In the genomic region with DNA sequence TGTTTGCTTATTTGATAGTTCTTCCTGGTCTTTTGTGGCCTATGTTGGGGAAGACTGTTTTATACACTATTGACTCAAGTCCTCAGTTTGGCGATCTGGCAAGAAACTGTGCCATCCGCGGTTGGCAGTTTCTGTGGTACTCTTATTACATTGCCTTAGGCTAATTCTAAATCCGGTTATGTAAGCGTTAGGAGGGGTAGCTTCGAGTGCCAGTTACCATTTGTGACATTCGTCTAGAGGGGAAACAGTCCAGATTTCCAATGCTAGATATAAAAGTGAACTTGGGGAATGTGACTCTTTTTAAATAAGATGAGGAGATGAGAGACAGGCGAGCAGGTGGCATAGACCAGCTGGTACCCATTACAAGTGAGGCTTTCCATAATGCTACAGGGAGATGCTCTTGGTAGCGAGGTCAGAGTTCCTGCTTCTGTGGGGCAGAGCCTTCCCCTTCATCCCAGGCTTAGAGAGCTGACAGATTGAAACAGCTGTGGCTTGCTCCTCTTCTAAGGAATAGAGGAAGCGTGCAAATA, we compare ENCODE assay signal across 11 mouse cellular contexts.
A peak's percentile ranks its signal among the peaks of the same experiment; 100 is the strongest.
DNase-seq lines count a peak whose midpoint lies in the region; ATAC-seq and TF ChIP-seq lines count a peak whose summit lies in the region.
"Had no signal": no experiment of that assay in that cellular context is flagged by ENCODE, and none has a peak within 500 bp of the region (broad histone marks: within the 10 kb centered on the region; RNA-seq: fewer than 3 reads in every experiment).

No protein-coding gene starts in this region.

- no peak overlapping the region for H3K4me2 ChIP-seq in forebrain, embryonic 13.5 days
- H3K4me2 ChIP-seq in forebrain, embryonic 11.5 days (ENCODE audit: low read depth, low read length, severe bottlenecking) = no peak overlapping the region
- H3K4me2 ChIP-seq in liver, postnatal 0 days (ENCODE audit: low read depth, low read length) = no peak overlapping the region

- peaks cover 20% of the 10 kb centered on the region for H3K4me1 ChIP-seq in forebrain, embryonic 13.5 days
- H3K4me1 ChIP-seq in forebrain, embryonic 11.5 days (replicated peaks; ENCODE audit: control insufficient read depth, insufficient read depth, low read length) = no peaks in the 10 kb centered on the region
- H3K4me1 ChIP-seq in liver, postnatal 0 days (ENCODE audit: insufficient read depth) = peaks cover 7% of the 10 kb centered on the region; the same call in 1 of the 2 replicates

- no peak for TF ChIP-seq EP300 in liver, postnatal 0 days (IDR thresholded peaks at IDR 0.05; ENCODE audit: low read depth)

- 78% methylated on average over 10 of the region's 10 CpGs for WGBS in forebrain, embryonic 13.5 days
- 76% methylated on average over 10 of the region's 10 CpGs for WGBS in forebrain, embryonic 11.5 days
- 77% methylated on average over 10 of the region's 10 CpGs for WGBS in liver, postnatal 0 days (ENCODE audit: insufficient replicate concordance)

- TF ChIP-seq CTCF in liver, postnatal 0 days (IDR thresholded peaks at IDR 0.05; ENCODE audit: low read depth) = no peak

- H3K27me3 ChIP-seq in forebrain, embryonic 13.5 days = no peaks in the 10 kb centered on the region
- no peaks in the 10 kb centered on the region for H3K27me3 ChIP-seq in forebrain, embryonic 11.5 days (ENCODE audit: control insufficient read depth, insufficient read depth, low read length)
- H3K27me3 ChIP-seq in liver, postnatal 0 days (ENCODE audit: insufficient read depth, low read length) = no peaks in the 10 kb centered on the region
- H3K27me3 ChIP-seq: Patski had no signal

- no peak overlapping the region for H3K9ac ChIP-seq in forebrain, embryonic 13.5 days
- H3K9ac ChIP-seq in forebrain, embryonic 11.5 days (ENCODE audit: low read length) = no peak overlapping the region
- no peak overlapping the region for H3K9ac ChIP-seq in liver, postnatal 0 days (replicated peaks)

- H3K9me3 ChIP-seq in forebrain, embryonic 13.5 days (replicated peaks) = no peaks in the 10 kb centered on the region
- no peaks in the 10 kb centered on the region for H3K9me3 ChIP-seq in forebrain, embryonic 11.5 days (ENCODE audit: control insufficient read depth, low read length)
- no peaks in the 10 kb centered on the region for H3K9me3 ChIP-seq in liver, postnatal 0 days (ENCODE audit: low read length)

- H3K36me3 ChIP-seq in forebrain, embryonic 13.5 days (ENCODE audit: poor library complexity, severe bottlenecking) = no peaks in the 10 kb centered on the region
- no peaks in the 10 kb centered on the region for H3K36me3 ChIP-seq in forebrain, embryonic 11.5 days (ENCODE audit: control insufficient read depth, insufficient read depth, low read length)
- no peaks in the 10 kb centered on the region for H3K36me3 ChIP-seq in liver, postnatal 0 days (replicated peaks; ENCODE audit: insufficient read depth, low read length)

- H3K27ac ChIP-seq in forebrain, embryonic 13.5 days = no peak overlapping the region
- no peak overlapping the region for H3K27ac ChIP-seq in forebrain, embryonic 11.5 days (ENCODE audit: low read depth, low read length)
- no peak overlapping the region for H3K27ac ChIP-seq in liver, postnatal 0 days (ENCODE audit: low read depth)
- H3K27ac ChIP-seq: macrophage had no signal

- H3K4me3 ChIP-seq in forebrain, embryonic 13.5 days = no peak overlapping the region
- no peak overlapping the region for H3K4me3 ChIP-seq in forebrain, embryonic 11.5 days (ENCODE audit: low read depth, low read length)
- no peak overlapping the region for H3K4me3 ChIP-seq in liver, postnatal 0 days (ENCODE audit: low read depth, low read length)

- no peak for DNase-seq in forebrain, embryonic 11.5 days (ENCODE audit: low spot score)
- DNase-seq in layer of hippocampus, adult 9-11 months = peak; percentile 50
- no peak for DNase-seq in layer of hippocampus, adult 9-10 months (ENCODE audit: low spot score)
- peak; percentile 43 to 56 for DNase-seq in cerebellum, postnatal 36 days
- peak; percentile 75 for DNase-seq in skeletal muscle tissue, adult 2 months (ENCODE audit: low read depth, low spot score)
- no peak for DNase-seq in liver
- no peak for DNase-seq in liver, postnatal 0 days
- DNase-seq: retina, postnatal 1 day had no signal

- ATAC-seq in forebrain, embryonic 13.5 days = peak; percentile 37; the same call in 1 of the 2 replicates
- no peak for ATAC-seq in forebrain, embryonic 11.5 days (replicated peaks; ENCODE audit: low FRiP score)
- ATAC-seq in liver, postnatal 0 days = no peak

Comparison
In these comparisons a context has a peak if more than half of its experiments do, and no peak if none do; other contexts are left out.
1. DNase-seq: peak in layer of hippocampus, adult 9-11 months (single experiment), cerebellum, postnatal 36 days (2 of 2) and skeletal muscle tissue, adult 2 months (single experiment); none in forebrain, embryonic 11.5 days (single experiment), layer of hippocampus, adult 9-10 months (single experiment), liver (single experiment) and liver, postnatal 0 days (single experiment).